Mouse (Mus musculus) frontal cortex, adult 2 months (tissue): ENCODE data around the gene Mrgprd. TPM values are rescaled to one million over a fixed set of nuclear protein-coding genes. Genes with fewer than 3 reads are reported as not detected.

ENCODE experiments used
- DNase-seq, 2 experiments: peaks; one replicate each; pipeline ENCODE4 v3.0.0; 2022; ENCODE audit warnings: low spot score in 1 of 2; ENCODE audit errors: extremely low spot score in 1 of 2
- polyA plus RNA-seq: library from polyadenylated mRNA; depleted of rRNA; stranded (reverse); fragments of >200 nt; gene quantifications from 2 replicates; pipeline ENCODE4 v1.2.3, GENCODE M21; 2012; rRNA removed

Gene Mrgprd
- not detected in 2 replicates for polyA plus RNA-seq

GRCm38 (mm10) chr7:145314785-145315411 is at the start of gene Mrgprd:
Mrgprd (plus strand) TSS chr7:145314835.
- DNase-seq: no peak

- DNase-seq: no peak
These were observed 48.6 kb upstream of the Mrgprd start for GRCm38 (mm10) chr7:145266011-145266410.

- no peak for DNase-seq
These were observed 45.7 kb upstream of the Mrgprd start for GRCm38 (mm10) chr7:145268890-145269289.

DNA sequence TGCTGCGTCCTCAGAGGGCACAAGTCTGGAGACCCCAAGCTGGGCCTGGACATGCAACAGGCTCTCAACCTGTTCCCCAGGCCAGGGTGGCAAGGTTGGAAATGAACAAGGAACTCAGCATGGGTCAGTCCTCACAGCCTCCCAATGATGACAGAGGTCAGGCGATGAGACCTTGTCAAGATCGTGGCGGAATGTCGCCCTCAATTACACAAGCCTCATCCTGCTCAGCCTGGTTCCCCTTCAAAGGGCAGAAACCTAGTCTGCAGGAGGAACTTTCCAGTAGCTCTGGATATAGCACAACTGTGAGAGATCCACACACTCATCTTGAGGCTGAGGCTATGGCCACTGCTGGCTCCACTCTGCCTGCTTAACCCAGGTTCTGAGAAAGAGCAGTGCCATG is 43.7 kb upstream of the Mrgprd start:
- no peak for DNase-seq

GRCm38 (mm10) chr7:145275488-145275887 is 39.1 kb upstream of the Mrgprd start:
- DNase-seq: no peak

GRCm38 (mm10) chr7:145281396-145281795 is 33.2 kb upstream of the Mrgprd start:
- no peak for DNase-seq

GRCm38 (mm10) chr7:145283041-145283440 is 31.6 kb upstream of the Mrgprd start:
- DNase-seq: no peak

DNA sequence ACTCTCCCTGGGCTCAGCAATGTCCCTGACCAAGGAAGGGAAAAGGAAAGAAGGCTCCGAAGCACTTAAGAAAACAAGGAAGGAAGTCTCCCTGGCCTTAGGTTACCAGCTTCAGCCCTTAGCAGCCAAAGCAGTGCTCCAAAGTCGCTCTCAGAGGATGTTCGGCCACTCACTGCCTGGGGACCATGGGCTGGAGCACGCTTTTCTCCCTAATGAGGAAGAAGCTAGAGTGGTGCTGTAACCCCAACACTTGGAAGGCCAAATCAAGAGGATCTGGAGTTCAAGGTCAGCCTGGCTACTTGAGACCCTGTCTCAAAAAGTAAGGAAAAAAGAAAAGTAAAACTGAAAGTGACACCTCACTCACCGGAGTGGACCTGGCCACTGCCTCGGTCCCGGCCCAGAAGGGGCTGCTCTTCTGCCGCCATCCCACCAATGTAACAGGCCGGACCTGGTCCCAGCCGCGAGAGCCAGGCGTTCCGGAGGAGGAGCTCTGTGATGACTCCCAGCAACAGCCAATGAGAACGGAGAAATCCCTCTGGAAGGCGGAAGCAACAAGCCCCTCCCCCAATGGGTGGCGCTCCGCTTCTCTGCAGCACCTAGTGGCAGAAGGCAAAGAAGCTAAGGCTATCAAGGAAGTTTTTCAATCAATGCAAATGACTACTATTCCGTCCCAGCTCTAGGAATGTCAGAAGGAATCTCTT is 31.0 kb upstream of the Mrgprd start, which contains the start of gene Tpcn2:
Gene Tpcn2, minus strand, starts transcription at position 525 of the 701 bp plus-strand sequence.
- DNase-seq: peak; percentile 76 to 94

DNA sequence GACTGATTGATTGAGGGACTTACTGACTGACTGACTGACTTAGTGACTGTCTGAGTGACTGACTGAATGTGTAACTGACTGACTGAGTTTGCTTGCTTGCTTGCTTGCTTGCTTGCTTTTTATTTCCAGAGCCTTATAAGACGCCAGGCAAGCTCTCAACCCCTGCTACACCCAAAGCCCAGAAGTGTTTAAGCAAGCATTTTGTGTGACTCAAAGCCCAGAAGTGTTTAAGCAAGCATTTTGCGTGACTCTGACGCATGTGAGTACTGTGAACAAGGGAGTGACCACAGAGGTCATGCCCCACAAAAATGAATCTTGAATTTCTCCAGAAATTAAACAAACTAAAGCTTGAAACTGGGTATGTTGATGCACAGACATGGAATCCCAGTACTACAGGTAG is 30.3 kb upstream of the Mrgprd start:
- DNase-seq: no peak

DNA sequence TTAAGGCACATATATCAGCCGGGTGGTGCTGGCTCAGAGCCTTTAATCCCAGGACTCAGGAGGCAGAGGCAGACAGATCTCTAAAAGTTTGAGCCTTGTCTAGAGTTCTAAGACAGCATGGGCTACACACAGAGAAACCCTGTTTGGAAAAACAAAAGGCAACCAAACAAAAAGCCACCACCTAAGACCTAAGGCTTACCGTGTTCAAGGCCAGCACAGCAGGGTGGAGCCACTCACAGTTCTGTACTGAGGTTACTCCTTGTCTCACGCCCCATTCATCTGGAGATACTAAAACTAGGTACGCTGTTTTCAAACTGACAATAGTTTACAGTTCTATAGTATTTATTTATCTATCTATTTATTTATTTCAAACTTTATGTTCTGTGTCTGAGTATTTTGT is 29.2 kb upstream of the Mrgprd start:
- no peak for DNase-seq

DNA sequence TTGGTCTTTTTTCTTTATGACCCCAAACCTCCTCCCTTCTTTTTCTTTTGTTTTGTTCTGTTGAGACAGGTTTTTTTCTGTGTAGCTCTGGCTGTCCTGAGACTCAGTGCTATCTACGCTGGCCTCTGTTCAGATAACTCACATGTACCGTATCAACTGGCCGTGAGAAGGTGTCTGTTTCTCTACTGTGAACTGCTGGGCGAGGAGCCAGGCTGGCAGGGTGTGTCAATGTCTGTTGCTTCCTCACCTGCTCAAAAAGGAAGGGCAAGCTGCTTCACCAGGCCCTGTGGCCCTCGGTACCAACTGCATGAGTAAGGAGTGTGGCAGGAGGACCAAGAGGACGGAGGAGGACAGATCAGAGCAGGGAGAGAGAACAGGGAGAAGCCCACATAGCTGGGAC is 27.2 kb upstream of the Mrgprd start:
- DNase-seq: no peak

DNA sequence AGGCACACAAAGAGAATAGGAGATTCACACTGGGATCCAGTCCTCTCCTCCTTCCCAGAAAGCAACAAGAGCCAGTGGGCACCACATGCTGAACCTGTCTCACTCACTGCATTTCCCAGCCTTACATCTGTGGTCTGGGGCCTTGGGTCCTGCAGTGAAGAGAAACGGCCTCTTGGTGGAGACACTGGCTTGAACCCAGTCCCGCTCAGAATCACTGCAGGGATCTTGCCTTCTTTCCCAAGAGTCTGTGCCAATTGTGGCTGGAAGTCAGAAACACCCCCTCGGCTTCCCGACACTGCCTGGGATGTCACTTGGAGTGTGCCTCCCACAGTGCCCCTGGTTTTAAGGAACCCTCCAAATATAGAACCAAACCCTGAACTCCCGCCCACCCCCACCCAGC is 25.3 kb upstream of the Mrgprd start:
- DNase-seq: peak in 1 of 2 experiments; percentile 43

- DNase-seq: no peak
These were observed 22.8 kb upstream of the Mrgprd start for GRCm38 (mm10) chr7:145291847-145292246.

- DNase-seq: no peak
These were observed 21.9 kb upstream of the Mrgprd start for GRCm38 (mm10) chr7:145292726-145293125.

GRCm38 (mm10) chr7:145293859-145294258 is 20.8 kb upstream of the Mrgprd start:
- no peak for DNase-seq

DNA sequence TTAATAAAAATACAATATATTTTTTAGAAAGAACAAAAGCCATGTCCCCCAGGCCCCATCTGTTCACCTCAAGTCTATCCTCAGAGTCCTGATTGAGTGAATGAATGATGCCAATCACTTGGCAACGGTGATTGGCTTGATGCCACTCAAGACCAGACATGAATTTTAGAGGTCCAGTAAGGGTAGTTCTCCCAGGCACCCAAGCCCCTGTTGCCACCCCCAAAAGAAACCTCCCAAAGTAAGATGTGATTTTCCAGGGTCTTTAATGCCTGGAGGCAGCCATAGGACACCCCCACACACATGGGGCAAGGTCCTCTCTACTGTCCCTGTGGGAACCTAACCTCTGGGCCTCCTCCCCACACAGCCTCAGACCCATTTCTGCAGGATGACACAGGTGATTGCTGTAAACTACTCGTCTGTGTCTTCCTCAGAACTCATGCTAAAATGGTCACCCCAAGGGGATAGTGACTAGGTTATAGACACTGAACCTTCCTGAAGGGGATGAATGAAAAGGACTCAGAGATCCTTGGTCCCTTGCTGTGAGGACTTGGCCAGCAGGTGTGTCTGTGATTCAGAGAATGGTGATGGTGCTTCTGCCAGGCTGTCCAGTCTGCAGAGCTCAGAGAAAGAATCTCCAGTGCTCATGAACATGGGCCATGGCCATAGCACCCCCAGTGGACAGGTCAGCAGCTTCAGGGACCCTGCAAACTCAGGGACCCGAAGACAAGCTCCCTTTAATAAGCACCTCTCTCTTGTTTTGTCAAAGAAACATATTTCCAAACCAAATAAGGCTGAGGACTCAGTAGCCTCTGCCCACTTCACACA is 15.8 kb upstream of the Mrgprd start:
- DNase-seq: no peak

GRCm38 (mm10) chr7:145299562-145300320 is 14.9 kb upstream of the Mrgprd start:
- peak in 1 of 2 experiments; percentile 36 for DNase-seq

DNA sequence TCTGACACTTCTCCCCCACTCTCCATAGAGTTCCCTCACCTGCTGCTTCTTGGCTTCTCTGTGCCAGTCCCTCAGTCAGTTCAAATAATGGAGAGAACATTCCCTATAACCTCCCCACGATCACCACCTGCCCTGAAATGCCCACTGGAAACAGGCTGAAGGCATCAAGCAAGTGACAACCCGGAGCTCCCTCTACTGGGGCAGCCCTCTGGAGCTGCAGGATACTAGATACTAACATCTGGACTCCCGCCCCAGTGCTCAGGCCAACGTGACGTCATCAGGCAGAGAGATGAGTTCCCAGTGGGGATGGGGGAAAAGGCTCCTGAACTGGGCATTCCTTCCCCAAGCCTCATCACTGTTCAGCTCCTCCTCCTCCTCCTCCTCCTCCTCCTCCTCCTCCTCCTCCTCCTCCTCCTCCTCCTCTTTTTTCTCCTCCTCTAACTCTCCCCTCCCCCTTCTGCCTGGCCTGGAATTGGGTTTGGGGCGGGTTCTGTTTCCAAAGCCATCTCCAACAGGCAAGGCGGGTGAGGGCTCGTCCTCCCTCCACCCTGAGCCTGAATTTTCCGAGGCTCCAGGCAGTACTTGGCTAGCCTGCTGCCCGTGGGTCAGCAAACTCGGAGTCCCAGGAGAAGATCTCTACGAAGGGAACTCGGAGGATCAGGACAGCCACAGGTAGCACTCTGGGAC is 14.2 kb upstream of the Mrgprd start, which contains the start of gene Mrgprf:
Gene Mrgprf, plus strand, starts transcription at position 508 of the 687 bp plus-strand sequence.
- no peak for DNase-seq

- no peak for DNase-seq
These were observed 13.7 kb upstream of the Mrgprd start for GRCm38 (mm10) chr7:145301008-145301340.
